Mouse (Mus musculus): ENCODE measurements around the gene Srsf1.

DNA sequence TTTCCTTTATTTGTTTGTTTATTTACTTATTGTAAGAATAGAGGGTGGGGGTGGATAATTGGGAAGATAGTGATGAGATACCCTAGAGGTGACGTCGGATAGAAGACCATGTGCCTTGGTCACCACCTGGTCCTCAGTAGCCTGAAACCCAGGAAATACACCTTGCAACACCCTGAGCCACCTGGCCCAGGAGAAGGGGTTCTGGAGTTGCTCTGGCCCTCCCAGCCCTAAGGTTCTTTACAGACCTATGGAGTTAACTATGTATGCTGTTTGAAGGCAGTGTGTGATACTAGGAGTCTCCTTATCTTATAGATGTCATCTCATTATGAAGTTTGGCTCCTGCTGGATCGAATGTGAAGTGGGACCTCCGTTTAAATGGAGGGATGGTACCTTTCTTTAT is 53.0 kb downstream of the Srsf1 start:
- TF ChIP-seq POLR2A (IDR thresholded peaks at IDR 0.05; ENCODE audit: borderline replicate concordance, extremely low read depth, low read depth, low read length) (no peak), CTCF (IDR thresholded peaks at IDR 0.05; ENCODE audit: insufficient read depth, low read length) (no peak)
